Mouse (Mus musculus) c-Kit-positive CD71-positive TER-119-positive erythroid progenitor cells, embryonic 14.5 days (primary cell): ENCODE results near the gene Spen.

Experiments used
- DNase-seq: peaks from one replicate; pipeline ENCODE4 v3.0.0-alpha.2; 2013; ENCODE audit warnings: low spot score

The Spen gene

DNA sequence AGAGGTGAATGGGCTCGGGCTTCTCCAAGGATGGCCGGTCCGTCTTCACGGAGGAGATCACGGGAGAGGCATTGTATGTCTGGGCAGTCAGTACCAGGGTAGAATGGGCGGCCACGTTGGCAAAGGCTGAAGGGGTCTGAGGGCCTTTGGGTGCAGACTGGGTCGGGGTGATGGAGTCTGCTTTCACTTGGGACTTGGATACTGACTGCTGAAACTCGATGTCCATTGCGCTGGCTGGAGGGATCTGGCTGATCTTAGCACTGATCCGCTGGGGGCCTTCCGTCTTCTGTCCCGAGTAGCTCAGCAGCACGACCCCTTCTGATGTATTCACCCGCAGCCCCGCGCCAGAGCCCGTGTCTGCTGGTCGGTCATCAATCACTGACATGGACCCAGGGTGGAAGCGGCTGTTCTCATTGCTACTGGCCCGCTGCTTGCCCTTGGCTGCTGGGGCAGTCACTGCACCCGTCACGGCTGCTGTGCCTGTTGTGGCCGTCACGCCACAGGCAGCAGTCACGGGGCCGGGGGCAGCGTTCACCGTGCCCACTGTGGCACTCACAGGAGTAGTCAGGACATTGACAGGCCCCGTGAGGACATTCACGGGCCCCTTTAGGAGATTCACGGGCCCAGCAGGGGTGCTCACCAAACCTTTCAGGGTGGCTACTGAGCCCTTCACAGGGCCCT, 65.6 kb downstream of the Spen start:
- no peak for DNase-seq

DNA sequence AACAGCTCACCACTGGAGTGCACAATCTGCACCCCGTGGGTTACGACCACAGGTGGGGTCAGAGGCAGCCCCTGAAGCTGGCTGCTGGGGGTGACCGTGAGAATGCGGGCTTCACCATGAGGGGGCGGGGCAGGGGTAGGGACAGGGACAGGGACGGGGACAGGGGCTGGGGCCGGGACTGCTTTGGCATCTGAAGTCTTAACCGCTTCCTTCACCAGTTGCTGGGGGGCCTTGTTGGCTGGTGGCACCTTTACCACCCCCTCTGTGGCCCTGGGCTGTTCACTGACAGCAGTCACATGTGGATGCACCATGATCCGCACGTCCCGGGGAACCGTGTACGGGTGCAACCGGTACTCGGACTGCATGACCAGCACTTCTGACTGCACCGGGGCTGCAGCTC, 66.9 kb downstream of the Spen start:
- DNase-seq = no peak

- no peak for DNase-seq
Observed at GRCm38 (mm10) chr4:141469343-141469742, 69.1 kb downstream of the Spen start.

DNA sequence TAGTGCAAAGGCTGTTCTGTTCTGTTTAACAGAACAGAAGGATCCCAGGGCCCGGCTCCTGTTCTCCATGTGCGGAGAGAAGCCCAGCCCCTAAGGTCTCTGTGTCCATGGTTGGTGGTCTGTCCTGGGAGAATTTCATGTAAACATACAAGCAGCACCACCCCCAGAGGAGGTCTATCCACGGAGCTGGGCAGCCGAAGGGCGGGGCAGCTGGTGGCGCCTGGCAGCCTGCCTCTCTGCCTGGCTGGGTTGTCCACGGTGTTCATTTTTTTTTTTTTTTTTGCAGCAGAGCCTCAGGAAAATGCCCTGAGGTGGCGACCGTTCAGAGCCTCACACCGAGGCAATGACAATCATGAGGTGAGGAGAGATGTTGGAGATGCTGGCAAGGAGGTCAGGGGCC, 69.8 kb downstream of the Spen start:
- DNase-seq = no peak

- DNase-seq = no peak
Observed at GRCm38 (mm10) chr4:141467581-141467927, 70.8 kb downstream of the Spen start.

- DNase-seq = no peak
Observed at GRCm38 (mm10) chr4:141466844-141467580, 71.4 kb downstream of the Spen start.

DNA sequence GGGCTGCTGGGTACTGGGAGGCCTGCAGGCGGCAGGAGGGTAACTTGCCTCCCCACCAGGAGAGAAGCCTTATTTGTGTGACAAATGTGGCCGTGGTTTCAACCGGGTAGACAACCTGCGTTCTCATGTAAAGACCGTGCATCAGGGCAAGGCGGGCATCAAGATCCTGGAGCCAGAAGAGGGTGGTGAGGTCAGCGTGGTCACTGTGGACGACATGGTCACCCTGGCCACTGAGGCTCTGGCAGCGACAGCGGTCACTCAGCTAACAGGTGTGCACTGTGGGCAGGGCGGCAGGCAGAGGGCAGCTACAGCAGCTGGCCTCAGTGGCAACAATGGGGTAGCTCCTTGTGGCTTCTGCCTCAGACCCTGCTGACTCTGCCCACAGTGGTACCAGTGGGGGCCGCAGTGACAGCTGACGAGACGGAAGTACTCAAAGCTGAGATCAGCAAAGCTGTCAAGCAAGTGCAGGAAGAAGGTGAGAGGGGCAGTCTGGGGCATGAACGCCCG, 72.1 kb downstream of the Spen start:
- DNase-seq = no peak

GRCm38 (mm10) chr4:141465512-141466288, 72.7 kb downstream of the Spen start:
- DNase-seq = no peak

DNA sequence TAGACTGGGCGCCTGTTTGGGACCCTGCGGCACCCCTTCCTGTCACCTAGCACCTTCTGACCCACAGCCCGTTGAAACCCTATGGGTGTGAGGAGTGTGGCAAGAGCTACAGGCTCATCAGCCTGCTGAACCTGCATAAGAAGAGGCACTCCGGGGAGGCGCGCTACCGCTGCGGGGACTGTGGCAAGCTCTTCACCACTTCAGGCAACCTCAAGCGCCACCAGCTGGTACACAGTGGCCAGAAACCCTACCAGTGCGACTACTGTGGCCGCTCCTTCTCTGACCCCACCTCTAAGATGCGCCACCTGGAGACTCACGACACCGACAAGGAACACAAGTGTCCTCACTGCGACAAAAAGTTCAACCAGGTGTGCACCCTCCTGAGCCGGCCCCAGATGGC, 73.7 kb downstream of the Spen start:
- no peak for DNase-seq

GRCm38 (mm10) chr4:141463472-141463871, 74.9 kb downstream of the Spen start:
- no peak for DNase-seq

DNA sequence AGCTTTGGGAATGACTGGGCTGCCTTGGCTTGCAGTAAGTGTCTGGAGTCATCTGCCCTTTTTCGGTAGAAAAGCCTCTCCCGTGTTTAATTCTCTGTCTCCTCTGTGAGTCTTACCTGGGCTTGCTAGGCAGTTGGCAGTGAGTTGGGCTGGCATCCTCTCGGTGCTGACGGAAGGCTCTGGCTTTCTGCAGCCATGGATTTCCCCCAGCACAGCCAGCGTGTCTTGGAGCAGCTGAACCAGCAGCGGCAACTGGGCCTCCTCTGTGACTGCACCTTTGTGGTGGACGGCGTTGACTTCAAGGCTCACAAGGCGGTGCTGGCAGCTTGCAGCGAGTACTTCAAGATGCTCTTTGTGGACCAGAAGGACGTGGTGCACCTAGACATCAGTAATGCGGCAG, 76.8 kb downstream of the Spen start:
- DNase-seq = no peak

DNA sequence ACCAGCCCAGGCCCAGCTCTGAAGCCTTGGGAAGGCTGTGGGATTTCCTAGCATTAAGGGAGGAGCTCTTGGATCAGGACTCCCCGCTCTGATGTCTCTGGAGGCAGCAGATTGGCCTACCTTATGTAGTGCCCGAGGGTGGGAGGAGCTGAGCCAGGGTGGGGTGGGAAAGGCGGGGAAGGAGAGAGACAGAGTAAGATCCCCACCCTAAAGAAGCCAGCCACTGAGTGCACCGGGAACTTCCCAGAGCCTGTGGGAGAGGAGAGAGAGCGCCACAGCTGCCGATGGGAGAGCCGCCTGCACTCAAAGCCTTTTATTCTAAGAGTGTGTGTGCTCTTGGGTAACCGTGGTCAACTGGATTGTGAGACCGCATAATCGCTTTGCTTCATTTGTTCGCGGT, 77.3 kb downstream of the Spen start:
- no peak for DNase-seq

GRCm38 (mm10) chr4:141460481-141460880, 77.9 kb downstream of the Spen start:
- no peak for DNase-seq

DNA sequence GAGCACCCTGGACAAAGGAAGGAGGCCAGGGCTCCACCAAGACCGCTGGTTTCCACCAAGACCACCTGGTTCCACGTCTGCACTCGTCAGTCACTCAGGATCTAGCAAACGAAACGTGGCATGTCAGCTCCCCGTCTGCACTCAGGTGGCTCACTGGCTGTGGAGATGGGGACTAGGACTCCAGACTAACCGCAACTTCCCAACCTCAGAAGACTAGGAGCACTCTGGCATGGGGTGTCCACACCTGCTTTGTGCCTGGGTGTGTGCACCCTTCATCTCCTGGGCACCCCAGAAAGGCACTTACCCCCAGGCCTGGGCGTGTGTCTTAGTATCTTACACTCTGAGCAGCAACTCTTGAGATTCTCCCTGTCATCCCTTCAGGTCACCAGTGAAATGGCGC, 78.6 kb downstream of the Spen start:
- DNase-seq = no peak

- no peak for DNase-seq
Observed at GRCm38 (mm10) chr4:141458888-141459287, 79.5 kb downstream of the Spen start.

GRCm38 (mm10) chr4:141458236-141458635, 80.2 kb downstream of the Spen start:
- no peak for DNase-seq

DNA sequence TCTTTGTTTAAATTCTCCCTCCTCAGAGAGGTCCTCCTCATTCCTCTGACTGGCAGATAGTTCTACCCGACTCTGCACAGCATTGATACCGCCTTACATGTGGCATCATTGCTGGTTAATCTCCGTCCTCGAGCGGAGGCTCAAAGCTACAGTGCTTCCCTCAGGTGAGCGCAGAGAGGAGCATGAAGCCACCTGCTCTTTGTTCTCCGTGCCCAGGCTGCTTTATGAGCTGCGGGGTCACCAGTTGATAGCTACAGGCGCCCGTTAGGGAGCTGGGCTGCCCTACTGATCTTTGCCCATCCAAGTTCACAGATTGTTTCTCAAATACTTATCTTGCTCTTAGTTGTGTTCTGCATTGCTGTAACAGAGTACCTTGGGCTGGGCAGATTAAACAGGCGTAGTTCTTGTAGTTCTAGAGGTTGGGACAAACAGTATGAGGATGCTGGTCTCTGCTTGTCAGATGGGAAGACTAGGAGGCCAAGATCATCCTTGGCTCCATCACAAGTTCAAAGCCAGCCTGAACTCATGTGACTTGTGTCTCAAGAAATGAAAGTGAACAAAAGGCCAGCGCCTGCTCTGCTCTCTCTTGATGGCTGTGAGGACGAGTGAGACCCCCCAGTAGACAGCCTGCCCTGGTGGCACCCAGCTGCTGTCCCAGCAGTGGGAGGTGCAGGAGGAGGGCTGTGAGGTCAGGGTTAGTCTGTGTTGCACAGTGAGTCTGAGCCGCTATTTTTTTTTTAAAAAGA, 82.0 kb downstream of the Spen start:
- no peak for DNase-seq

- no peak for DNase-seq
Observed at GRCm38 (mm10) chr4:141455526-141455925, 82.9 kb downstream of the Spen start.

GRCm38 (mm10) chr4:141454581-141455350, 83.6 kb downstream of the Spen start:
- no peak for DNase-seq

- DNase-seq = no peak
Observed at GRCm38 (mm10) chr4:141451916-141452450, 86.4 kb downstream of the Spen start.

- no peak for DNase-seq
Observed at GRCm38 (mm10) chr4:141451251-141451650, 87.1 kb downstream of the Spen start.
